Mouse (Mus musculus) liver, postnatal 0 days (tissue): ENCODE measurements at regions not wholly inside any gene's neighbourhood (a gene's known extent, or its start where the extent isn't known, plus 50 kb on each side); places are given as distances from the start of the nearest gene placed in this dataset.
A peak's percentile ranks its signal among the peaks of the same experiment; 100 is the strongest.

Experiments
- ATAC-seq: fragments of 200-750 bp; cut with Nextera tagmentation; 2 replicates; pipeline ENCODE4 v1.8.0; 2017; ENCODE audit warnings: mild to moderate bottlenecking, moderate library complexity
- DNase-seq: peaks from one replicate; pipeline ENCODE4 v3.0.0-alpha.2; 2016
- H3K27ac ChIP-seq: fragments of 300-500 bp; sonication (generic); 2 replicates; pipeline ENCODE4 v1.5.1; 2014; ENCODE audit warnings: antibody characterized with exemption, moderate library complexity, mild to moderate bottlenecking, low read depth
- H3K27me3 ChIP-seq: fragments of 300-500 bp; sonication (generic); 2 replicates; pipeline ENCODE4 v1.6.1; 2014; ENCODE audit warnings: low read length, control low read depth, mixed read lengths; ENCODE audit not compliant: insufficient read depth
- H3K36me3 ChIP-seq: fragments of 300-500 bp; sonication (generic); replicated peaks from 2 replicates; pipeline ENCODE4 v1.6.1; 2014; ENCODE audit warnings: mild to moderate bottlenecking, control low read depth, low read length, moderate library complexity, mixed read lengths; ENCODE audit not compliant: insufficient read depth
- H3K4me1 ChIP-seq: fragments of 300-500 bp; sonication (generic); 2 replicates; pipeline ENCODE4 v1.6.1; 2014; ENCODE audit warnings: antibody characterized with exemption, mild to moderate bottlenecking, control low read depth; ENCODE audit not compliant: insufficient read depth
- H3K4me2 ChIP-seq: fragments of 300-500 bp; sonication (generic); 2 replicates; pipeline ENCODE4 v1.6.1; 2014; ENCODE audit warnings: low read depth, mild to moderate bottlenecking, low read length, moderate library complexity, mixed read lengths
- H3K4me3 ChIP-seq: fragments of 300-500 bp; sonication (generic); 2 replicates; pipeline ENCODE4 v1.5.1; 2014; ENCODE audit warnings: low read depth, low read length
- H3K9ac ChIP-seq: fragments of 300-500 bp; sonication (generic); replicated peaks from 2 replicates; pipeline ENCODE4 v1.6.1; 2014; ENCODE audit warnings: mild to moderate bottlenecking, moderate library complexity
- H3K9me3 ChIP-seq: fragments of 300-500 bp; sonication (generic); 2 replicates; pipeline ENCODE4 v1.6.1; 2016; ENCODE audit warnings: mild to moderate bottlenecking, control low read depth, low read length, mixed read lengths
- CTCF ChIP-seq: sonication (generic); IDR thresholded peaks from 2 replicates; pipeline ENCODE4 v1.5.1; 2016; ENCODE audit warnings: antibody characterized with exemption, low read depth
- EP300 ChIP-seq: IDR thresholded peaks from 2 replicates; pipeline ENCODE4 v1.6.1; 2016; ENCODE audit warnings: antibody characterized with exemption, low read depth, mild to moderate bottlenecking
- WGBS: fragments of 180-500 bp; shearing (Covaris S2); extraction: QIAGEN DNeasy Blood & Tissue Kit; methylation state at CpG from one replicate; pipeline ENCODE4 v1.1.7; 2014; ENCODE audit not compliant: insufficient replicate concordance; 5-methylcytosine and 5-hydroxymethylcytosine counted together

- no peak for DNase-seq
- TF ChIP-seq CTCF (no peak), EP300 (no peak)
- Histone ChIP-seq H3K27me3 (no peaks in the 10 kb centered on the region), H3K27ac (no peak overlapping the region), H3K36me3 (no peaks in the 10 kb centered on the region), H3K4me3 (no peak overlapping the region), H3K4me1 (no peaks in the 10 kb centered on the region), H3K4me2 (no peak overlapping the region), H3K9ac (no peak overlapping the region), H3K9me3 (no peaks in the 10 kb centered on the region)
- no peak for ATAC-seq
- WGBS, result 50% methylated on average over 2 of the region's 2 CpGs
These were observed 340.9 kb upstream of the Cntn3 start for GRCm38 (mm10) chr6:102913776-102914175.

GRCm38 (mm10) chr6:102903960-102904359 is 331.1 kb upstream of the Cntn3 start:
- 69% methylated on average over 5 of the region's 5 CpGs for WGBS
- no peak overlapping the region for H3K27ac ChIP-seq
- no peak for ATAC-seq
- no peaks in the 10 kb centered on the region for H3K9me3 ChIP-seq
- no peaks in the 10 kb centered on the region for H3K27me3 ChIP-seq
- no peak overlapping the region for H3K9ac ChIP-seq
- H3K36me3 ChIP-seq, result no peaks in the 10 kb centered on the region
- no peak overlapping the region for H3K4me3 ChIP-seq
- DNase-seq, result no peak
- TF ChIP-seq EP300 (no peak), CTCF (no peak)
- no peak overlapping the region for H3K4me2 ChIP-seq
- no peaks in the 10 kb centered on the region for H3K4me1 ChIP-seq

GRCm38 (mm10) chr6:102900407-102901110 is 327.7 kb upstream of the Cntn3 start:
- Histone ChIP-seq H3K9me3 (no peaks in the 10 kb centered on the region), H3K4me3 (no peak overlapping the region), H3K4me1 (no peaks in the 10 kb centered on the region), H3K27ac (no peak overlapping the region), H3K9ac (no peak overlapping the region), H3K36me3 (no peaks in the 10 kb centered on the region), H3K27me3 (no peaks in the 10 kb centered on the region), H3K4me2 (no peak overlapping the region)
- 26% methylated on average over 1 of the region's 1 CpGs for WGBS
- ATAC-seq (peak; percentile 100), DNase-seq (no peak)
- TF ChIP-seq EP300, result peak; percentile 93
- TF ChIP-seq CTCF, result no peak

- Histone ChIP-seq H3K27ac (no peak overlapping the region), H3K27me3 (no peaks in the 10 kb centered on the region), H3K9me3 (no peaks in the 10 kb centered on the region), H3K4me3 (no peak overlapping the region), H3K4me2 (no peak overlapping the region), H3K36me3 (no peaks in the 10 kb centered on the region), H3K4me1 (no peaks in the 10 kb centered on the region), H3K9ac (no peak overlapping the region)
- 25% methylated on average over 1 of the region's 1 CpGs for WGBS
- no peak for ATAC-seq
- no peak for DNase-seq
- TF ChIP-seq CTCF (no peak), EP300 (no peak)
These were observed 295.5 kb upstream of the Cntn3 start for GRCm38 (mm10) chr6:102868404-102868803.

- 50% methylated on average over 1 of the region's 1 CpGs for WGBS
- ATAC-seq (no peak), DNase-seq (no peak)
These were observed 271.6 kb upstream of the Cntn3 start for GRCm38 (mm10) chr6:102844507-102844906.

GRCm38 (mm10) chr6:102833151-102833550 is 260.2 kb upstream of the Cntn3 start:
- Histone ChIP-seq H3K9ac (no peak overlapping the region), H3K9me3 (no peaks in the 10 kb centered on the region), H3K36me3 (no peaks in the 10 kb centered on the region), H3K4me2 (no peak overlapping the region), H3K4me3 (no peak overlapping the region), H3K27me3 (no peaks in the 10 kb centered on the region), H3K4me1 (no peaks in the 10 kb centered on the region), H3K27ac (no peak overlapping the region)
- 26% methylated on average over 2 of the region's 2 CpGs for WGBS
- no peak for DNase-seq
- no peak for TF ChIP-seq CTCF
- no peak for ATAC-seq

More at GRCm38 (mm10) chr6:102844507-102844906, 271.6 kb upstream of the Cntn3 start:
- no peaks in the 10 kb centered on the region for H3K27me3 ChIP-seq
- no peaks in the 10 kb centered on the region for H3K4me1 ChIP-seq
- no peak overlapping the region for H3K4me3 ChIP-seq
- H3K9ac ChIP-seq, result no peak overlapping the region
- no peak overlapping the region for H3K4me2 ChIP-seq
- no peaks in the 10 kb centered on the region for H3K36me3 ChIP-seq
- TF ChIP-seq EP300, result no peak
- peak; percentile 27; the same call in 1 of the 2 replicates for TF ChIP-seq CTCF
- no peak overlapping the region for H3K27ac ChIP-seq
- no peaks in the 10 kb centered on the region for H3K9me3 ChIP-seq
